Mouse (Mus musculus) CH12.LX (cell line): ENCODE results near the gene Clec1b. TPM values are rescaled to one million over a fixed set of nuclear protein-coding genes. Genes with fewer than 3 reads are reported as not detected.

ENCODE experiments used
- DNase-seq: peaks from one replicate; pipeline ENCODE4 v3.0.0-alpha.2; 2013; ENCODE audit errors: extremely low read depth
- H3K27ac ChIP-seq: 2 replicates; pipeline ENCODE4 v1.5.1; 2012; ENCODE audit warnings: low read depth, mild to moderate bottlenecking, control low read depth, moderate library complexity; ENCODE audit not compliant: insufficient read depth
- H3K27me3 ChIP-seq: replicated peaks from 2 replicates; pipeline ENCODE3; 2012; ENCODE audit warnings: inconsistent platforms
- H3K36me3 ChIP-seq, 2 experiments: replicated peaks in 1 of 2; 2 replicates each; pipeline versions ENCODE3 to v1.6.1; 2012; ENCODE audit warnings: inconsistent platforms in 1 of 2, low read length in 1 of 2, mild to moderate bottlenecking in 1 of 2, mixed read lengths in 1 of 2, moderate library complexity in 1 of 2; ENCODE audit not compliant: control insufficient read depth in 1 of 2, insufficient read depth in 1 of 2
- H3K4me1 ChIP-seq, 2 experiments: 2 replicates each; pipeline ENCODE4 v1.6.1; 2012; ENCODE audit warnings: inconsistent platforms in 1 of 2, moderate library complexity in 1 of 2; ENCODE audit not compliant: insufficient read depth in 2 of 2, control insufficient read depth in 1 of 2
- H3K4me2 ChIP-seq: 2 replicates; pipeline ENCODE4 v1.6.1; 2012; ENCODE audit warnings: low read depth, mild to moderate bottlenecking, control low read depth; ENCODE audit not compliant: poor library complexity, insufficient read depth, severe bottlenecking
- H3K4me3 ChIP-seq, 3 experiments: fragments of 150-350 bp in 1 of 3; sonication (generic) in 1 of 3; replicated peaks in 1 of 3; 2 replicates each; pipeline versions ENCODE3 to v1.5.1; 2011 to 2012; ENCODE audit warnings: low read depth in 2 of 3, low read length in 2 of 3, mild to moderate bottlenecking in 2 of 3, moderate library complexity in 2 of 3, control low read depth in 1 of 3, improper control_type of control experiment in 1 of 3, inconsistent platforms in 1 of 3, mixed read lengths in 1 of 3; ENCODE audit not compliant: poor library complexity in 1 of 3
- H3K79me2 ChIP-seq: replicated peaks from 2 replicates; pipeline ENCODE4 v1.6.1; 2012; ENCODE audit warnings: mild to moderate bottlenecking, moderate library complexity; ENCODE audit not compliant: control insufficient read depth, poor library complexity, insufficient read depth, severe bottlenecking; ENCODE audit errors: extremely low read depth
- H3K9ac ChIP-seq: 2 replicates; pipeline ENCODE4 v1.6.1; 2012; ENCODE audit warnings: low read depth, mild to moderate bottlenecking, control low read depth, moderate library complexity; ENCODE audit not compliant: insufficient read depth
- H3K9me3 ChIP-seq: replicated peaks from 2 replicates; pipeline ENCODE3; 2012; ENCODE audit warnings: low read length, inconsistent platforms, mixed read lengths
- BHLHE40 ChIP-seq: IDR thresholded peaks from 2 replicates; pipeline ENCODE4 v1.6.1; 2011; ENCODE audit warnings: mild to moderate bottlenecking, low read depth, low read length, improper control_type of control experiment
- CHD1 ChIP-seq: IDR thresholded peaks from 2 replicates; pipeline ENCODE4 v1.6.1; 2012; ENCODE audit warnings: low read depth, low read length, improper control_type of control experiment, inconsistent platforms
- CHD2 ChIP-seq: IDR thresholded peaks from 2 replicates; pipeline ENCODE4 v1.6.1; 2011; ENCODE audit warnings: low read length, improper control_type of control experiment
- E2F4 ChIP-seq: IDR thresholded peaks from 2 replicates; pipeline ENCODE4 v1.6.1; 2011; ENCODE audit warnings: low read depth, low read length, improper control_type of control experiment; ENCODE audit not compliant: insufficient replicate concordance
- ELF1 ChIP-seq: IDR thresholded peaks from 2 replicates; pipeline ENCODE4 v1.6.1; 2014; ENCODE audit warnings: low read depth, mild to moderate bottlenecking, inconsistent platforms, low read length, improper control_type of control experiment
- IRF4 ChIP-seq: IDR thresholded peaks from 2 replicates; pipeline ENCODE4 v1.6.1; 2014; ENCODE audit warnings: low read depth, mild to moderate bottlenecking, inconsistent platforms, low read length, improper control_type of control experiment
- JUND ChIP-seq: conservative IDR thresholded peaks from 2 replicates; pipeline ENCODE4 v1.6.1; 2011; ENCODE audit warnings: low read depth, low read length, improper control_type of control experiment
- MAFK ChIP-seq: IDR thresholded peaks from 2 replicates; pipeline ENCODE4 v1.6.1; 2011; ENCODE audit warnings: low read length, improper control_type of control experiment; ENCODE audit not compliant: insufficient replicate concordance
- MAZ ChIP-seq: IDR thresholded peaks from 2 replicates; pipeline ENCODE4 v1.6.1; 2012; ENCODE audit warnings: low read depth, mild to moderate bottlenecking, inconsistent platforms, low read length, improper control_type of control experiment, moderate library complexity
- MEF2A ChIP-seq: IDR thresholded peaks from 2 replicates; pipeline ENCODE4 v1.6.1; 2014; ENCODE audit warnings: low read depth, mild to moderate bottlenecking, inconsistent platforms, low read length, improper control_type of control experiment, borderline replicate concordance
- MXI1 ChIP-seq: IDR thresholded peaks from 2 replicates; pipeline ENCODE4 v1.6.1; 2011; ENCODE audit warnings: mild to moderate bottlenecking, low read depth, low read length, improper control_type of control experiment
- NRF1 ChIP-seq: IDR thresholded peaks from 2 replicates; pipeline ENCODE4 v1.6.1; 2014; ENCODE audit warnings: low read depth, mild to moderate bottlenecking, inconsistent platforms, low read length, improper control_type of control experiment, moderate library complexity
- RAD21 ChIP-seq: IDR thresholded peaks from 2 replicates; pipeline ENCODE4 v1.6.1; 2011; ENCODE audit warnings: low read depth, mild to moderate bottlenecking, low read length, improper control_type of control experiment, moderate library complexity
- RCOR1 ChIP-seq: conservative IDR thresholded peaks from 2 replicates; pipeline ENCODE4 v1.6.1; 2012; ENCODE audit warnings: low read depth, mild to moderate bottlenecking, inconsistent platforms, low read length, improper control_type of control experiment
- SIN3A ChIP-seq: IDR thresholded peaks from 2 replicates; pipeline ENCODE4 v1.6.1; 2012; ENCODE audit warnings: low read length, improper control_type of control experiment, inconsistent platforms
- SMC3 ChIP-seq: IDR thresholded peaks from 2 replicates; pipeline ENCODE4 v1.6.1; 2011; ENCODE audit warnings: low read depth, low read length, improper control_type of control experiment
- UBTF ChIP-seq: IDR thresholded peaks from 2 replicates; pipeline ENCODE4 v1.6.1; 2012; ENCODE audit warnings: low read depth, mild to moderate bottlenecking, inconsistent platforms, low read length, improper control_type of control experiment, moderate library complexity
- USF1 ChIP-seq: IDR thresholded peaks from 2 replicates; pipeline ENCODE4 v1.6.1; 2014; ENCODE audit warnings: low read depth, mild to moderate bottlenecking, inconsistent platforms, low read length, improper control_type of control experiment
- USF2 ChIP-seq: conservative IDR thresholded peaks from 2 replicates; pipeline ENCODE4 v1.6.1; 2011; ENCODE audit warnings: low read depth, low read length, improper control_type of control experiment
- ZC3H11A ChIP-seq: IDR thresholded peaks from 2 replicates; pipeline ENCODE4 v1.6.1; 2012; ENCODE audit warnings: low read depth, mild to moderate bottlenecking, inconsistent platforms, low read length, improper control_type of control experiment
- ZNF384 ChIP-seq: IDR thresholded peaks from 2 replicates; pipeline ENCODE4 v1.6.1; 2012; ENCODE audit warnings: low read depth, low read length, improper control_type of control experiment, inconsistent platforms
- dilution Hi-C: fragments of 300-500 bp; cut with MboI; formaldehyde crosslinking; loops from 2 replicates; pipeline ENCODE4 v1.14.3; 2020; ENCODE audit warnings: low sequenced_read_pairs; ENCODE audit not compliant: extremely low pct_unique_long_range_greater_than_20kb, extremely low pct_ligation_motif_present
- in situ Hi-C: fragments of 300-500 bp; cut with MboI; formaldehyde crosslinking; loops from 3 replicates; pipeline ENCODE4 v1.14.3; 2019; ENCODE audit warnings: low sequenced_read_pairs, low pct_ligation_motif_present, low pct_unique_long_range_greater_than_20kb, mixed read lengths
- polyA plus RNA-seq: library from polyadenylated mRNA; unstranded; fragments of >175 nt; gene quantifications from 2 replicates; pipeline ENCODE4 v1.2.1, GENCODE M21; 2012; ENCODE audit warnings: low read depth; ENCODE audit not compliant: insufficient read length
- total RNA-seq, 2 experiments: library from RNA; depleted of rRNA; stranded (reverse); fragments of 300-350 nt in 1 of 2; fragments of >200 nt in 1 of 2; gene quantifications; 2 replicates each; pipeline ENCODE4 v1.2.3; 2012 to 2014

Clec1b gene
- total and polyA plus RNA-seq, 3 experiments, result not detected

DNA sequence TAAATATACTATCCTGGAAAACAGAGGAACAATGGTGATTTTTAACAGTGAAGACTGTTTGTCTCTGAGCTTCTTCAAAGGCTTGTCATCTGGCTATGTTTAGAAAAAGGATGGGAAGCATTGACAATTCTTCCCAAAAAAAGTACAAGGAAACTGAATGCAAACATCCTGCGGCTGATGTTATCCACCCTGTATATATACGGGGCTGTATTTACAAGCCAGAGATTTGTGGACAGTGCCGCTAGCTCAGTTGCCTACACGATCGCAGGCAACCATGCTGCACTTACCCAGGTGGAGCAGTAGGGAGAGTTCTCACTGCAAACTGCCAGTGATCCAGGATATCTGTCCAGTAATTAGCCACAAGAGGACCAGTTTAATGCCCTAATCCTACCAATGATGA, 28.1 kb downstream of the Clec1b start:
- no peak for TF ChIP-seq MAFK
- no peak for TF ChIP-seq SIN3A
- no peak for TF ChIP-seq BHLHE40
- no peak for TF ChIP-seq JUND
- no peak for TF ChIP-seq MEF2A
- no peak for TF ChIP-seq NRF1
- TF ChIP-seq RAD21, result no peak
- TF ChIP-seq USF2, result no peak
- TF ChIP-seq ZC3H11A, result no peak
- TF ChIP-seq MXI1, result no peak
- no peak for TF ChIP-seq ELF1
- TF ChIP-seq MAZ, result no peak
- TF ChIP-seq UBTF, result no peak
- no peak for TF ChIP-seq E2F4
- TF ChIP-seq CHD1, result no peak
- TF ChIP-seq SMC3, result no peak
- no peak for TF ChIP-seq ZNF384
- TF ChIP-seq USF1, result no peak
- no peak for TF ChIP-seq RCOR1
- TF ChIP-seq IRF4, result no peak
- H3K79me2 ChIP-seq, result no peaks in the 10 kb centered on the region
- H3K9ac ChIP-seq, result no peak overlapping the region
- no peak overlapping the region for H3K4me3 ChIP-seq
- DNase-seq, result no peak
- H3K4me2 ChIP-seq, result no peak overlapping the region
- H3K36me3 ChIP-seq, result no peaks in the 10 kb centered on the region
- no peaks in the 10 kb centered on the region for H3K9me3 ChIP-seq
- no peaks in the 10 kb centered on the region for H3K27me3 ChIP-seq
- dilution Hi-C loops, result no loop called here
- no peak overlapping the region for H3K27ac ChIP-seq
- H3K4me1 ChIP-seq, result peaks cover 0 to 5% of the 10 kb centered on the region in 2 experiments; a peak in 1 of 4 replicates
- in situ Hi-C loops, result no loop called here

DNA sequence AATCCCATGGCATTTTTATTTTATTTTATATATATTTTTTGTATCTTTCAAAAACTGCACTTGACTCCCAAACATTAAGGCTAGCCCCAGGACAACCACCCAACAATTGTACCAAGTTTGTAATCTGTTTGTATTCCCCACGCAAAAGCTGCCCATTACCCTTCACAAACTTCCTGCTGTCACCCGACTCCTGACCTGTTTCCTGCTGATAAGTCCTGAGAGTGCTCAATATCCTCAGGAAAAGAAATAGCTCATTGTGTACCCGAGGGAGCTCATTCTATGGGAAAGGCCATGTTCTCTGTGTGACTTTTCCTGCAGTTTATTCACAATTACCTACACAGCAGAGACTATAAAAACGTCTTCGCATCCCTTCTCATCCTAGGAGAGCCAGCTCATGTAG, 28.7 kb downstream of the Clec1b start:
- dilution Hi-C loops (no loop called here), in situ Hi-C loops (no loop called here)
- peaks cover 0 to 5% of the 10 kb centered on the region in 2 experiments; a peak in 1 of 4 replicates for H3K4me1 ChIP-seq
- no peaks in the 10 kb centered on the region for H3K9me3 ChIP-seq
- DNase-seq, result no peak
- no peak overlapping the region for H3K4me2 ChIP-seq
- no peaks in the 10 kb centered on the region for H3K27me3 ChIP-seq
- H3K4me3 ChIP-seq, result no peak overlapping the region
- no peak overlapping the region for H3K27ac ChIP-seq
- no peak overlapping the region for H3K9ac ChIP-seq
- no peaks in the 10 kb centered on the region for H3K36me3 ChIP-seq
- TF ChIP-seq CHD2, result no peak
- TF ChIP-seq JUND, result no peak
- H3K79me2 ChIP-seq, result no peaks in the 10 kb centered on the region
